Mouse (Mus musculus): ENCODE measurements around the gene Clptm1. TPM values are rescaled to one million over a fixed set of nuclear protein-coding genes. Genes with fewer than 3 reads are reported as not detected.

The Clptm1 gene
- polyA plus RNA-seq (2017; shearing (Covaris generic)), result 130 TPM

DNA sequence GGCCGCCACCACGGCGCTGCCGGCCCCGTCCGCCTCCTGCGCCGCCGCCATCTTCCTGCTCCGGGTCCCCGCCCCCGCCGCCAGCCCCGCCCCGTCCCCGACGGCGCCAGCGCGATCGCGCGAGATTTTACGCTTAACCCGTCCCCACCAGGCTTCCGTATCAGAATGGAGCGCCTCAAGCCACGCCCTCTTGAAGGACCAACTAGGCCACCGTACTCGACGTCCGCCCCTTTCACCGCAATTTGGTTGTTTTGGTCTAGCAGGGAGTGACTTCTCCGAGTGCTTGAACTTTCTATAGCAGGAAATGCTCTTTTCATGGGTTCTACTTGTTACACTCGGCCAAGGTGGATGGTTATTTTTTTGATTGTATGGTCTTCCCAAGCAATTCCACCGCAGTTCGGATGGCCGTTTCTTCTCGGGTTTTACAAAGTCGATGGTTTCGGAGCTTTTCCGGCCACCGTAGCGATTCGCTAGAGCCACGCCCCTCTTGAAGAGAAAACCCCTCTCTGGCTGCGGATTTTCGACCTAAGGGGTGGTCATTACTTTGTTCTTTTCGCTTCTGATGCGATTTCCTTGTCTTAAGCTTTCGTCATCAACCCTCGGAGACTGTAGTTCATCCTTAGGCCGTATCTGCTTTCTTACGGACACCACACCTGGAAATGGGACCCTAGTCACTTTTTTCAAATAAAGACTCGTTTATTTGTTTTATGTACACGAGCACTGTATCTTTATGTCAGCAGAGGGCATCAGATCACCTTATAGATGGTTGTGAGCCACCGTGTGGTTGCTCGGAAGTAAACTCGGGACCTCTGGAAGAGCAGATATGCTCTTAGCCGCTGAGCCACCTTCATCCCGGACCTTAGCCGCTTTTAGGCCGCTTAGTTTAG lies at the start of gene Clptm1:
TSS of gene Clptm1 (minus strand) at position 79 of the 887 bp plus-strand sequence.

DNA sequence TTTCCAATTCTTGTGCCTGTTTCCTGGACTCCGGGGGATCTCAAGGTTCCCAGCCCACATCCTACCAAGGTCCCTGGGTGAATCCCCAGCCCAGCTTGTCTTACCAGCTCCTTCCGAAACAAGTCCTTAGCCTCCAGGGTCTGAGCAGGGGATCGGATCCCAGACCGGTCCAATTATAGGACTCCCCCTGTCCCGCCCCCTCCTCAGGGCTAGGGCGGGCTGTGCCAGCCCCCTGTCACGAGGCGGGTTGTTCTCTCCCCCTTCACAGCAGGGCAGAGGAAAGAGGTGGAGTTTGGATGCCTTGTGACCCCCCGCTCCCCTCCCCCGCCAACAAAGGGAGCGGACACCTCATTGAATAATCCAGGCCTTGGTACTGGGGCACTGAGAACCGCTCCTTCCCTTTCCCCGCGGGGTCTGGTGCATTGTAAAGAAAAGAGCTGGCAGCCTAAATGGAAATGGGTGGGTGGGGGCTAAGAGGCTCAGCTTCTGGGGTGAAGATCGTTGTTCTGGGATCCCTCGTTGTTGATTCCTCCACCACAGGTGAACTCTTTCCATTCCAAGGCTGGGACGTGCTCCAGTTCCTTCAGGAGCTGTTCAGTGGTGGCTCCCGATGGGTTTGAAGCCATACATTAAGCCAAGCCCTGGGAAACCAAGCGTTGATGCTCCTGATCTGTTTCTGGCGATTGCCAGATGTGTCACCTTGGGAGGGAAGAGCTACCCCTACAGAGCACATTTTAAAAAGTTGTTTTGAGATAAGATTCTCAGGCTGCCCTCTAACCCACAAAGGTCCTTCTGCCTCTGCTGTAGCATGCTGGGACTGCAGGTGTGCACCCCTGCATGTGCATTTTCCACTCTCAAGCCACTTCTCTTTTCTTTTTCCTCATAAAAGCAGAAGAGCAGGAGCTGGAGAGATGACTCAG lies 34.3 kb upstream of the Clptm1 start, which contains the start of gene Apoe:
TSS of gene Apoe (minus strand) at position 282 of the 920 bp plus-strand sequence.

GRCm38 (mm10) chr7:19691873-19692865 lies 27.3 kb upstream of the Clptm1 start, which contains the start of gene Apoc1:
TSS of gene Apoc1 (minus strand) at chr7:19692660.

GRCm38 (mm10) chr7:19681202-19681694 lies 16.4 kb upstream of the Clptm1 start, which contains the start of the genes Gm44805 and Apoc4:
TSS of gene Gm44805 (minus strand) at chr7:19681423.
TSS of gene Apoc4 (minus strand) at chr7:19681479.

GRCm38 (mm10) chr7:19677872-19678271 lies 13.0 kb upstream of the Clptm1 start, which contains the start of gene Apoc2:
TSS of gene Apoc2 (minus strand) at chr7:19677941.

GRCm38 (mm10) chr7:19629361-19629734 lies 35.5 kb downstream of the Clptm1 start, which contains the start of gene Relb:
TSS of gene Relb (minus strand) at chr7:19629438.

DNA sequence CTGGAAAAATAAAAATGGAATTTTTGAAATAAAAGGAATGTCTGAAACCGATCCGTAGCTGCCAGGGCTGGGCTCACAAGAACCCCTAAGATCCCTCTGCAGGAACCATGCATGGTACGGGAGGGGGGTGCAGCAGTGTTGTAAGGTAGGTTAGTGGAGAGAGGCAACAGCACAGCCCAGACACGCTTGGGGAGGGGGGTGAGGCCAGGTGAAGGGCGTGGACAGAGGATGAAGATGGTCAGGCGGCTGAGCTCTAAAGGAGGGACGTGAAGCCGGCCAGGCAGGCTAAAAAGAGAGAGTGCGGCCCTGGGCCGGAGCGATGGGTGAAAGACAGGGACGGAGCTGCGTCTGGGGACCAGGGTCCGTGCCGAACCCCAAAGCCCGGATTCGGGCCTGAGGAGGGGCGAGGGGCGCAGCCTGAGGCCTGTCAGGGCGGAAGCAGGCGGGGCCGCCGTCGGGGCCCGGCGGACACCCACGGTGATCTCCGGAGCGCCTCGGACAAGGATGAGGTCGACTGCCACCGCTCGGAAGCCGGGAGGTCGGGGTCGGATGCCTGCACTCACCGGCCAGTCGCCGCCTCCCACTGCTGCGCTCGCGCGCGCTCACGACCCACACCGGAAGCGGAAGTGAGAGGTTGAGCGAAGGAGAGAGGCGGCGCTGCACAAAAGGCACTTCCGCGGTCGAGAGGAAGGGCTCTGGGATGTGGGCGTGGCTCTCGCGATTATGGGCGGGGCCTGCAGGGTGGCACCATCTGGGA lies 60.8 kb downstream of the Clptm1 start, which contains the start of gene Clasrp:
TSS of gene Clasrp (minus strand) at position 638 of the 757 bp plus-strand sequence.

Other genes with a start within 250 kb of the Clptm1 start
- 1.2 TPM for gene Mark4, start 206.2 kb downstream of the Clptm1 start, polyA plus RNA-seq (2017; shearing (Covaris generic))
- not detected for gene Exoc3l2, start 201.7 kb downstream of the Clptm1 start, polyA plus RNA-seq (2017; shearing (Covaris generic))
- gene Bloc1s3, start 156.7 kb downstream of the Clptm1 start, polyA plus RNA-seq (2017; shearing (Covaris generic)), result 0.47 TPM
- 128 TPM for gene Trappc6a, start 156.6 kb downstream of the Clptm1 start, polyA plus RNA-seq (2017; shearing (Covaris generic))
- gene Nkpd1, start 147.2 kb downstream of the Clptm1 start, polyA plus RNA-seq (2017; shearing (Covaris generic)), result not detected
- 3.6 TPM for gene Ppp1r37, start 102.0 kb downstream of the Clptm1 start, polyA plus RNA-seq (2017; shearing (Covaris generic))
- gene Zfp296, start 87.7 kb downstream of the Clptm1 start, polyA plus RNA-seq (2017; shearing (Covaris generic)), result 2.1 TPM
- 75.5 TPM for gene Gemin7, start 87.4 kb downstream of the Clptm1 start, polyA plus RNA-seq (2017; shearing (Covaris generic))
- 10.0 TPM for gene Clasrp, start 60.5 kb downstream of the Clptm1 start, polyA plus RNA-seq (2017; shearing (Covaris generic))
- 16.2 TPM for gene Relb, start 35.6 kb downstream of the Clptm1 start, polyA plus RNA-seq (2017; shearing (Covaris generic))
- not detected for gene Apoc2, start 12.9 kb upstream of the Clptm1 start, polyA plus RNA-seq (2017; shearing (Covaris generic))
- gene Gm44805, start 16.4 kb upstream of the Clptm1 start, polyA plus RNA-seq (2017; shearing (Covaris generic)), result not detected
- gene Apoc4, start 16.4 kb upstream of the Clptm1 start, polyA plus RNA-seq (2017; shearing (Covaris generic)), result not detected
- not detected for gene Apoc1, start 27.6 kb upstream of the Clptm1 start, polyA plus RNA-seq (2017; shearing (Covaris generic))
- 12.7 TPM for gene Apoe, start 34.2 kb upstream of the Clptm1 start, polyA plus RNA-seq (2017; shearing (Covaris generic))
- gene Tomm40, start 50.4 kb upstream of the Clptm1 start, polyA plus RNA-seq (2017; shearing (Covaris generic)), result 12.9 TPM
- 1.1 TPM for gene Nectin2, start 85.5 kb upstream of the Clptm1 start, polyA plus RNA-seq (2017; shearing (Covaris generic))
- gene Bcam, start 106.0 kb upstream of the Clptm1 start, polyA plus RNA-seq (2017; shearing (Covaris generic)), result 13.5 TPM
- not detected for gene Cblc, start 131.8 kb upstream of the Clptm1 start, polyA plus RNA-seq (2017; shearing (Covaris generic))
- gene Bcl3, start 157.7 kb upstream of the Clptm1 start, polyA plus RNA-seq (2017; shearing (Covaris generic)), result 10.3 TPM
- gene Gm19345, start 187.0 kb upstream of the Clptm1 start, polyA plus RNA-seq (2017; shearing (Covaris generic)), result 0.29 TPM
- 0.21 TPM for gene Ceacam16, start 196.3 kb upstream of the Clptm1 start, polyA plus RNA-seq (2017; shearing (Covaris generic))
- not detected for gene Ceacam19, start 222.9 kb upstream of the Clptm1 start, polyA plus RNA-seq (2017; shearing (Covaris generic))